Mouse (Mus musculus): ENCODE measurements around the gene Ppp1r10. TPM values are rescaled to one million over a fixed set of nuclear protein-coding genes. Genes with fewer than 3 reads are reported as not detected.
"Not testable (repeated sequence)": the region's sequence is repeated elsewhere in the genome, so short reads cannot be mapped to it uniquely, and the experiment has no call there.

The Ppp1r10 gene
- polyA plus RNA-seq, 1 experiment from 2014 or later, result 60.2 TPM

DNA sequence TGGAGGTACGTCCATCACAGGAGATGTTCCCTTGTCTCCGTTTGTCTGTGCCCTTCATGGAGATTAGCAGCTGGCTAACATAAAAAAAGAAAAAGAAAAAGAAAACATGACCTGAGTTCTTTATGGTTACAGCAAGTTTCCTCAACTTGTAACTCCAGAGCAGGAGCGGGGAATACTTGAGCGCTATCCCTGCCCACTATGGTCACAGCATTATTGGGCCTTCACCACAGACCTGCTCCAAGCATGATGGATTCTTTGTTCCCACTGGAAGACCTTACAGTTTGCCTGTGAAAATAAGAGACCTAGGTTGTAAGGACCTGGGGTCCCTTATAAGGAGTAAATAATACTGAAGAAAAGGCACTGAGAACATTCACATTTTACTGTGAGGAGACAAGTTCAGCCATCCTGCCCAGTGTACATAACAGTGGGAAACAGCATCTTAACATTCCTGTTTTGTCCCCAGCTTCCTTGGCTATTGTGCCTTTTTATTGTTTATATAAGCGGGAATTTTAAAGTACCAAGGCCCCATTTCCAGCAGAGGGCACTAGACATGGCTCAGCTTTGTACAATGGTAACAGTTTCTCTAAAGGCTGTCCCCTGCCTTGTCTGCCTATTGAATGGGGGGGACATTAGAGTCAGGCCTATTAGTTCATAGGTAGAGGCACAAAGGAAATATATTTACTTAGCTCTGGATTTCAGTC lies 4.8 kb downstream of the Ppp1r10 start:
- ATAC-seq (ENCODE audit: low FRiP score, low read depth), result no peak
- H3K27ac ChIP-seq, result no peak overlapping the region; the same call in 1 of the 2 replicates
- peaks cover 32% of the 10 kb centered on the region for H3K36me3 ChIP-seq
- 74% methylated on average over 5 of the region's 5 CpGs for WGBS
- H3K9me3 ChIP-seq, result no peaks in the 10 kb centered on the region
- no peak overlapping the region for H3K4me3 ChIP-seq
- H3K9ac ChIP-seq, result no peak overlapping the region
- H3K27me3 ChIP-seq (replicated peaks), result no peaks in the 10 kb centered on the region
- H3K4me2 ChIP-seq (replicated peaks), result peak overlapping the region; percentile 74; the same call in 1 of the 2 replicates
- peaks cover 29% of the 10 kb centered on the region for H3K4me1 ChIP-seq

DNA sequence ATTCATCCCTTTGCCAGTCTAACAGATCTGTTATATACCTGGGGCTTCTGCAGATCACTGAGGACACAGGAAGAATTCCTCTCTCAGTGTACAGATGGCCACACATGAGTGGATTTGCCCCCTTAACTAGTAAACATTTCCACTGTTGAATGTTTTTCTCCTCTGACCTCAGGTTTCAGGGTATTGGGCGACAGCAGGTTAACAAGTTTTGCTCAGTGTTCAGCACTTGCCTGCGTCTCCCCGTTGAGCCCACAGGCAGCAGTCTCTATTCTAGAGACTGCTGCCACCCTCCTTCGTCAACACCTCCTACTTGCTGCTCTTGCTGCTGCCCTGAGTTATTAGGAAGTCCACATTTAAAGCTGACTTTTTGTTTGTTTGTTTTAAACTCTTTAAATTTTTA lies 5.5 kb downstream of the Ppp1r10 start:
- H3K27ac ChIP-seq, result no peak overlapping the region
- ATAC-seq (ENCODE audit: low FRiP score, low read depth), result no peak
- no peak overlapping the region for H3K9ac ChIP-seq
- H3K9me3 ChIP-seq, result no peaks in the 10 kb centered on the region
- H3K4me1 ChIP-seq, result peaks cover 29% of the 10 kb centered on the region
- WGBS, result 85% methylated on average over 4 of the region's 4 CpGs
- peaks cover 39% of the 10 kb centered on the region for H3K36me3 ChIP-seq
- H3K4me3 ChIP-seq, result no peak overlapping the region
- H3K27me3 ChIP-seq (replicated peaks), result no peaks in the 10 kb centered on the region
- H3K4me2 ChIP-seq (replicated peaks), result no peak overlapping the region

DNA sequence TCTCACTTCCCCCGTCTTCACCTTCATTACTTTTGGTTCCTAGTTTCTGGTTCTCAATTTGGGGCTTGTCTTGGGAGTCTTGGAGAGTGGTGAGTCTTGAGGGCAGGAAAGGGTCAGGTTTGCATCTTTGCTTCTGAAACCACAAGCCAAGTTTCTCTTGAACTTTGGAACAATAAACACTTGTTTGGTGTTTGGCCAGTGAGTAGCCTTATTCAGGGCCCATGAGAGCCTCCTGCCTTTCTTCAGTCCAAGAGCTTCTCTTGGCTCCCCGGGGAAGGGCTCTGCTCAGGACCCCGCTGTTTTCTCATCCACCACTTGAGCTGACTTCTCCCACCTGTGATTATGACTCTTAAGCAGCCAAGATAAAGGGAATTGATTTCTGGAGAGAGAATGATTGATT lies 6.3 kb downstream of the Ppp1r10 start:
- no peaks in the 10 kb centered on the region for H3K9me3 ChIP-seq
- no peaks in the 10 kb centered on the region for H3K27me3 ChIP-seq (replicated peaks)
- H3K4me2 ChIP-seq (replicated peaks), result no peak overlapping the region
- H3K36me3 ChIP-seq, result peaks cover 46% of the 10 kb centered on the region
- no peak for ATAC-seq (ENCODE audit: low FRiP score, low read depth)
- H3K4me3 ChIP-seq, result no peak overlapping the region
- H3K4me1 ChIP-seq, result peaks cover 29% of the 10 kb centered on the region
- WGBS, result 87% methylated on average over 3 of the region's 3 CpGs
- H3K9ac ChIP-seq, result no peak overlapping the region
- no peak overlapping the region for H3K27ac ChIP-seq

DNA sequence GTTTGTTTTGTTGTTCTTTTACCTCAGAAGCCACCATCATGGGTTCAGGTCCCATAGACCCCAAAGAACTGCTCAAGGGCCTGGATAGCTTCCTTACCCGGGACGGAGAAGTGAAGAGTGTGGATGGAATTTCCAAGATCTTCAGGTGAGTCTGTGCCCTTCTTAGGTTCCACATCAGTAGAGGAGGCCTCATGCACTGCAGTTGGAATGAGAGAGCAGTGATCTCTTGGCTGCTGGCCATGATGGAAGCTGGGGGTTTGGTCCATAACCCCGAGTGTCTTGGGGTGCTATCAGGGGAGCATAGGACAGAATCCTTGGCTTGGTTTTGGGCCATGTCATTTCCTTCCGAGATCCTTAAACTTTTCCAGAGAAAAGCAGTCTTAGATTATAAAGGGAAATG lies 7.0 kb downstream of the Ppp1r10 start:
- Histone ChIP-seq H3K27ac (no peak overlapping the region), H3K4me1 (peaks cover 29% of the 10 kb centered on the region), H3K4me2 (replicated peaks) (no peak overlapping the region), H3K9ac (no peak overlapping the region), H3K4me3 (no peak overlapping the region), H3K9me3 (no peaks in the 10 kb centered on the region), H3K36me3 (peaks cover 53% of the 10 kb centered on the region), H3K27me3 (replicated peaks) (no peaks in the 10 kb centered on the region)
- WGBS, result 95% methylated on average over 4 of the region's 4 CpGs
- no peak for ATAC-seq (ENCODE audit: low FRiP score, low read depth)

DNA sequence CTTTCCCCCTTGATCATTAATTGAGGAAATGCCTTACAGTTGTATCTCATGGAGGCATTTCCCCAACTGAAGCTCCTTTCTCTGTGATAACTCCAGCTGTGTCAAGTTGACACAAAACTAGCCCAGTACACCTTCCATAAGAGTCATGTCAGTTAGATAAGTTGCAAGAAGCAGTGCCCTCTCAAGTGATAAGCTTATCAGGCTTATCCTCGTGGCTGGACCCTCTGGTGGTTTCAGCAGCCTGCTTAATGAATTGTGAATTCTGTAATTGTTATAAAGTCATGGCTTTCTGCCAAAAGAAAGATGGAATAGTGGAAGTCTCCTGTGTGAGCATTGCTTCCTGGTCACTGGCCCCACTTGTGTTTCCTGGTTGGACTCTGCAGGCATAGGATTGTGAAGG lies 11.2 kb downstream of the Ppp1r10 start:
- Histone ChIP-seq H3K27me3 (replicated peaks) (no peaks in the 10 kb centered on the region), H3K4me3 (no peak overlapping the region), H3K4me2 (replicated peaks) (no peak overlapping the region), H3K36me3 (peaks cover 82% of the 10 kb centered on the region), H3K9ac (no peak overlapping the region), H3K27ac (no peak overlapping the region), H3K4me1 (0 out of 2 replicates have a peak, but pooled peaks cover 2% of the 10 kb centered on the region), H3K9me3 (no peaks in the 10 kb centered on the region)
- WGBS, result 87% methylated on average over 1 of the region's 1 CpGs
- no peak for ATAC-seq (ENCODE audit: low FRiP score, low read depth)

DNA sequence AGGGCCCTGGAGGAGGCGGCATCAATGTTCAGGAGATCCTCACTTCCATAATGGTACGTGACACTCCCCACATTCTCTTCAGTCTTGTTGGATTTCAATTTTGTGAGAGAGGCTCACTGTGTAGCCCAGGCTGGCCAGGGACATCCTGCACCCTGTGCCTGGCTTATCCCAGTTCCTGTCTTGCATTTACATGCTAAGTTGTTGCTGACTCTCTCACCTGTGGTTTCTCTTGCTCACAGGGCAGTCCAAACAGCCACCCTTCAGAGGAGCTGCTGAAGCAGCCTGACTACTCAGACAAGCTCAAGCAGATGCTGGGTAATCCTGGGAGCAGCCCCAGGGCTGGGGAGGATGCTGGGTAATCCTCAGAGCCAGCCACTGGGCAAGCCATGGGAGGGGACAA lies 13.3 kb downstream of the Ppp1r10 start:
- H3K4me1 ChIP-seq, result no peaks in the 10 kb centered on the region
- no peaks in the 10 kb centered on the region for H3K27me3 ChIP-seq (replicated peaks)
- ATAC-seq (ENCODE audit: low FRiP score, low read depth), result no peak
- no peak overlapping the region for H3K9ac ChIP-seq
- WGBS, result 93% methylated on average over 2 of the region's 2 CpGs
- peaks cover 65% of the 10 kb centered on the region for H3K36me3 ChIP-seq
- no peaks in the 10 kb centered on the region for H3K9me3 ChIP-seq
- H3K27ac ChIP-seq, result no peak overlapping the region
- no peak overlapping the region for H3K4me3 ChIP-seq
- H3K4me2 ChIP-seq (replicated peaks), result no peak overlapping the region

DNA sequence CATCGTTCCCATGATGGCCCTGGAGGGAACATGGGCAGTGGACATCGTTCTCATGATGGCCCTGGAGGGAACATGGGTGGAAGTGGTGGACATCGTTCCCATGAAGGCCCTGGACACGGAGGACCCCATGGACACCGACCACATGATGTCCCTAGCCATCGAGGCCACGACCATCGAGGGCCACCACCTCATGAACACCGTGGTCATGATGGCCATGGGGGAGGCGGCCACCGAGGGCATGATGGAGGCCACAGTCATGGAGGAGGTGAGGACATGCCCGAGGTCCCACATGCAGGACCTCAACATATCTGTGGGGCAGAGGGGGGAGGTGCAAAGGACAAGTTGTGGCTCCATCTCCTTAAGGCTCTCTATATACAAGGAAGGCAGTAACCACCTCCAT lies 14.4 kb downstream of the Ppp1r10 start:
- peaks cover 55% of the 10 kb centered on the region for H3K36me3 ChIP-seq
- H3K27ac ChIP-seq, result no peak overlapping the region
- ATAC-seq (ENCODE audit: low FRiP score, low read depth), result no peak
- no peak overlapping the region for H3K9ac ChIP-seq
- H3K4me1 ChIP-seq, result no peaks in the 10 kb centered on the region
- no peaks in the 10 kb centered on the region for H3K27me3 ChIP-seq (replicated peaks)
- H3K4me2 ChIP-seq (replicated peaks), result no peak overlapping the region
- H3K9me3 ChIP-seq, result no peaks in the 10 kb centered on the region
- 97% methylated on average over 12 of the region's 12 CpGs for WGBS
- H3K4me3 ChIP-seq, result no peak overlapping the region

DNA sequence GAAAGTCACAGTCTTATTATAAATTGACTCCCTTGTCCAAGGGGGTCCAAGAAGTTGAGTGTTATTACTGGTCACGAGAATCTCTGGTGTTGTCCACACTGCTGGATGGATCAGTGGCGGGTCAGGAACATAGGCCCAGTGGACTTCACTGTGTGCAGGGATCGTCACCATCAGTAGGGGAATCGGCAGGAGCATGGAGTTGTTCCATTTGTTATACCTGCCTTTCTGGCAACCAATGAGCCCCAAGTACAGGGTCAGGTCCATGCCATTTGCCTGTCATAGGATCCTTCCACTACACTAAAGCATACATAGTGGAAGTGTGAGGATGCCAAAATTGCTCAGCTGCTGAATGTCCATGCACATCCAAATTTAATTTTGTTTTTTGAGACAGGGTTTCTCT lies 16.4 kb downstream of the Ppp1r10 start:
- Histone ChIP-seq H3K36me3 (peaks cover 38% of the 10 kb centered on the region), H3K9me3 (no peaks in the 10 kb centered on the region), H3K27ac (no peak overlapping the region), H3K4me3 (no peak overlapping the region), H3K4me2 (replicated peaks) (no peak overlapping the region), H3K4me1 (no peaks in the 10 kb centered on the region), H3K27me3 (replicated peaks) (no peaks in the 10 kb centered on the region), H3K9ac (no peak overlapping the region)
- ATAC-seq (ENCODE audit: low FRiP score, low read depth), result no peak
- WGBS, result 85% methylated on average over 4 of the region's 4 CpGs

DNA sequence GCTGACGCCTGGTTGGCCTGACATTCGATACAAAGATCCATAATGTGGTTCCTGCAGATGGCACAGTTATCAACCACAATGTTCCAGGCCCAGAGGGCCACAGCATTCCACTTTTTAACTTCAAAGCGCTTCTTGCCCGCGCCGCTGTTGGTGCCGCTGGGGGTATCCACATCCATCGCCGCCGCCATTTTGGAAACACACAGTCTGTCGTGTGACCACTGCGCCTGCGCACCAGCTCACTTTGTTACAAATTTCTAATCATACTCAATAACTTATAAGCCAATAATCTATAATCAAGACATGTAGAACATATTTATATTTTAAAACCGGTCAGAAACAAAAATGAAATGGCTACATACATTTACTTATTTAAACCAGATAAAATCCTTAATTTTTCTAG lies 19.5 kb downstream of the Ppp1r10 start:
- H3K4me3 ChIP-seq; ATAC-seq (ENCODE audit: low FRiP score, low read depth); H3K27ac ChIP-seq; H3K9me3 ChIP-seq; H3K9ac ChIP-seq; H3K4me2 ChIP-seq (replicated peaks); H3K4me1 ChIP-seq; H3K27me3 ChIP-seq (replicated peaks); H3K36me3 ChIP-seq: not testable (repeated sequence)
- 90% methylated on average over 14 of the region's 14 CpGs for WGBS

DNA sequence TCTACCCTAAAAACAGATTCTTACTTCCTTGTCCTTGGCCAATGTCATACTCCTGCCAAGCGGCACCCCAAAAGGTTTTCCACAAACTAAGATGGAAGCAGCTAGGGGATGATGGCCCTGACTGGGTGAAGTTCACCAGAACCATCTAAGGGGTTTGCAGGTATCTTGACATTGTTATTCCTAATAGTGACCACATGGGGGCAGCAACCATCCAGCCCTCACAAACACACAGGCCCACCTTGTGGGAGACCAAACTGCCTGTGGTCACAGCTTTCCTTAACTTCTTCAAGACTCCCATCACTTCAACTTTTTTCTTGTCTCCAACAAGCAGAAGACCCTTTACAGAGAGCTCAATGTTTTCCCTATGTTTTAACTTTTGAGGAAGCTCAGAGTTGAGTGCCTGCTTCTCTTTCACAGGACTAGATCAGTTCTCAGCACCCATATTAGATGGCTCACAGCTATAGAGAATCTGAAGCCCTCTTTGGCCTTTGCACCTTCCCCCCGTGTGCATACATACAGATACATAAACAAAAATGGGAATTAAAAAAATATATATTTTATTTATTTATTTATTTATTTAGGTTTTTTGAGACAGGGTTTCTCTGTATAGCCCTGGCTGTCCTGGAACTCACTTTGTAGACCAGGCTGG lies 21.6 kb downstream of the Ppp1r10 start:
- H3K27ac ChIP-seq, result no peak overlapping the region
- no peak overlapping the region for H3K4me3 ChIP-seq
- H3K4me2 ChIP-seq (replicated peaks), result no peak overlapping the region
- H3K4me1 ChIP-seq, result no peaks in the 10 kb centered on the region
- WGBS, result 50% methylated on average over 2 of the region's 2 CpGs
- no peaks in the 10 kb centered on the region for H3K27me3 ChIP-seq (replicated peaks)
- peak; percentile 33; the same call in 1 of the 2 replicates for ATAC-seq (ENCODE audit: low FRiP score, low read depth)
- no peaks in the 10 kb centered on the region for H3K9me3 ChIP-seq
- H3K9ac ChIP-seq, result no peak overlapping the region
- no peaks in the 10 kb centered on the region for H3K36me3 ChIP-seq

DNA sequence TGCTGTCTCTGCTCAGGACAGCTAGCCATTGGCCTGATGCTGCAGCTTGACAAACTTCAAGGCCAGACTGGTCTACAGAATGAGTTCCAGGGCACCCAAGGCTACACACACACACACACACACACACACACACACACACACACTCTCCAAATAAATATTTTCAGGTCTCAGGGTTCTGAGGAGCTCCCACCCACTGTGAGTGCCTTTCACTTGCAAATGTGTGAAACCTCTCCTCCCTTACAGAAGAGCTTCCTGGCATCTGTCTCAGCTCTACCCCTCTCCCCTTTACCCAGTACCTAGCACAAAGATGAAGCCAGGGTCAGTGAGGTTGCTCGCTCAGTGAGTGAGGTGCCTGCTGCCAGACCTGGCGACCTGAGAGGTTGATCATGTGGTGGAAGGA lies 22.9 kb downstream of the Ppp1r10 start:
- no peak for ATAC-seq (ENCODE audit: low FRiP score, low read depth)
- H3K4me2 ChIP-seq (replicated peaks), result no peak overlapping the region
- no peaks in the 10 kb centered on the region for H3K9me3 ChIP-seq
- no peak overlapping the region for H3K9ac ChIP-seq
- H3K4me3 ChIP-seq, result no peak overlapping the region
- no peaks in the 10 kb centered on the region for H3K27me3 ChIP-seq (replicated peaks)
- H3K4me1 ChIP-seq, result no peaks in the 10 kb centered on the region
- WGBS, result 57% methylated on average over 2 of the region's 2 CpGs
- H3K27ac ChIP-seq, result no peak overlapping the region
- H3K36me3 ChIP-seq, result no peaks in the 10 kb centered on the region

DNA sequence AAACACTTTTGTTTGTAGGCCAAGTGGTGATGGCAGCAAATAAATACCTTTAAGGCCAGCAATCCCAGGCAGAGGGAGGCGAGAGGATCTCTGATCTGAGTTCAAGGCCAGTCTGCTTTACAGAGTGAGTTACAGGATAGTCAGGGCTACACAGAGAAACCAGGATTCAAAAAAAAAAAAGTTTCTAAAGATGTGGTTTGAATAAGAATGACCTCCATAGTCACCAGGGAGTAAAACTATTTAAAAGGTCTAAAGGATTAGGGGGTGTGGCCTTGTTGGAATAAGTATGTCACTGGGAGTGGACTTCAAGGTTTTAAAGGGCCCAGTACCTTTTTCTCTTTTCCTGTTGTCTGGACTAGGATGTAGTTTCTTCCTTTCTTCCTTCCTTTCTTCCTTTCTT lies 23.7 kb downstream of the Ppp1r10 start:
- no peak for ATAC-seq (ENCODE audit: low FRiP score, low read depth)
- no peak overlapping the region for H3K4me2 ChIP-seq (replicated peaks)
- no peak overlapping the region for H3K9ac ChIP-seq
- no peaks in the 10 kb centered on the region for H3K27me3 ChIP-seq (replicated peaks)
- H3K9me3 ChIP-seq, result no peaks in the 10 kb centered on the region
- H3K4me3 ChIP-seq, result no peak overlapping the region
- H3K4me1 ChIP-seq, result no peaks in the 10 kb centered on the region
- 63% methylated on average over 1 of the region's 1 CpGs for WGBS
- no peaks in the 10 kb centered on the region for H3K36me3 ChIP-seq
- H3K27ac ChIP-seq, result no peak overlapping the region

DNA sequence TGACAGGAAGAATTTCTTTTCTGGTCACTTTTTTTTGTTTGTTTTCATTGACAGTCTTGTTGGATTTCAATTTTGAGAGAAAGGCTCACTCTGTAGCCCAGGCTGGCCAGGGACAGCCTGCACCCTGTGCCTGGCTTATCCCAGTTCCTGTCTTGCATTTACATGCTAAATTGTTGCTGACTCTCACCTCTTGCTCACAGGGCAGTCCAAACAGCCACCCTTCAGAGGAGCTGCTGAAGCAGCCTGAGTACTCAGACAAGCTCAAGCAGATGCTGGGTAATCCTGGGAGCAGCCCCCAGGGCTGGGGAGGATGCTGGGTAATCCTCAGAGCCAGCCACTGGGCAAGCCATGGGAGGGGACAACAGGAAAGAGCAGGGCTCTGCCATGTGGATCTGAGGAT lies 34.7 kb downstream of the Ppp1r10 start:
- not testable (repeated sequence) for ATAC-seq (ENCODE audit: low FRiP score, low read depth); H3K4me1 ChIP-seq

More for the DNA sequence above, 34.7 kb downstream of the Ppp1r10 start:
- H3K27me3 ChIP-seq (replicated peaks); H3K4me2 ChIP-seq (replicated peaks); H3K9me3 ChIP-seq; H3K36me3 ChIP-seq; H3K4me3 ChIP-seq; H3K9ac ChIP-seq; H3K27ac ChIP-seq: not testable (repeated sequence)

Data from neural tube, embryonic 12.5 days (tissue).